Mouse (Mus musculus) forebrain, embryonic 15.5 days (tissue): Measurements from ENCODE around the gene Csmd2. TPM values are rescaled to one million over a fixed set of nuclear protein-coding genes. Genes with fewer than 3 reads are reported as not detected.
"Not testable (repeated sequence)": the region's sequence is repeated elsewhere in the genome, so short reads cannot be mapped to it uniquely, and the experiment has no call there.

Source experiments
- ATAC-seq: fragments of 200-750 bp; cut with Nextera tagmentation; replicated peaks from 2 replicates; pipeline ENCODE4 v1.8.0; 2017; ENCODE audit warnings: mild to moderate bottlenecking, moderate TSS enrichment, moderate library complexity
- H3K27ac ChIP-seq: fragments of 300-500 bp; sonication (generic); replicated peaks from 2 replicates; pipeline ENCODE4 v1.5.1; 2015; ENCODE audit warnings: mild to moderate bottlenecking, inconsistent platforms
- H3K27me3 ChIP-seq: fragments of 300-500 bp; sonication (generic); 2 replicates; pipeline ENCODE4 v1.6.1; 2015; ENCODE audit warnings: inconsistent platforms
- H3K36me3 ChIP-seq: fragments of 300-500 bp; sonication (generic); 2 replicates; pipeline ENCODE4 v1.6.1; 2015; ENCODE audit warnings: mild to moderate bottlenecking, inconsistent platforms
- H3K4me1 ChIP-seq: fragments of 300-500 bp; sonication (generic); 2 replicates; pipeline ENCODE4 v1.6.1; 2015; ENCODE audit warnings: inconsistent platforms
- H3K4me2 ChIP-seq: fragments of 300-500 bp; sonication (generic); replicated peaks from 2 replicates; pipeline ENCODE4 v1.6.1; 2015; ENCODE audit warnings: mild to moderate bottlenecking, inconsistent platforms
- H3K4me3 ChIP-seq: fragments of 300-500 bp; sonication (generic); 2 replicates; pipeline ENCODE4 v1.5.1; 2015; ENCODE audit warnings: mild to moderate bottlenecking, inconsistent platforms
- H3K9ac ChIP-seq: fragments of 300-500 bp; sonication (generic); replicated peaks from 2 replicates; pipeline ENCODE4 v1.6.1; 2015; ENCODE audit warnings: mild to moderate bottlenecking, inconsistent platforms
- H3K9me3 ChIP-seq: fragments of 300-500 bp; sonication (generic); 2 replicates; pipeline ENCODE4 v1.6.1; 2016; ENCODE audit warnings: inconsistent platforms
- WGBS: fragments of 180-500 bp; shearing (Covaris S2); methylation state at CpG from one replicate; pipeline ENCODE4 v1.1.7; 2015; ENCODE audit warnings: mixed read lengths; 5-methylcytosine and 5-hydroxymethylcytosine counted together
- polyA plus RNA-seq: library from polyadenylated mRNA; unstranded; fragments of >200 nt; fragmentation: Nextera tagmentation; extraction: Ambion mirVana; gene quantifications from 2 replicates; pipeline ENCODE4 v1.2.1, GENCODE M21; 2015

Gene Csmd2
- polyA plus RNA-seq, 1 experiment from 2014 or later, result 9.0 TPM

DNA sequence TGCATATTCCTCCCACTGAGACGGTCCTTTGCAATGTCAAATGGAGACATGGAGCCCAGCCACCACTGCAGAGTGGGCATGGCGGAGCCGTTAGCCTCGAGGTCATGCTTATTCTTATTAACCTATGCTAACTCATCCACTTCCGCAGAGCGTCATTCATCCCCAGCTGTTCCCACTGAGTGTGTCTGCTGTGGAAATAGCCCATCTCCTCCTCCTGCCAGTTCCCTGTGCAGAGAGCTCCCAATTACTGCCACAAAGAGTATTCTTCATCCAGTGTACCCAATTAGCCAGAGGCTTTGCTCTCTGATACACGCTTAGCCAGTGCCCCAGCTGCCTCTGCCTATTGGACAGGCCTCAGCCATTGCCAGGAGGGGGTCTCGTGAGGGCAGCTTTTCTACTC lies 504.4 kb downstream of the Csmd2 start:
- Histone ChIP-seq H3K4me3 (no peak overlapping the region), H3K4me1 (peaks cover 9% of the 10 kb centered on the region; the same call in 1 of the 2 replicates), H3K9me3 (no peaks in the 10 kb centered on the region), H3K36me3 (peaks cover 11% of the 10 kb centered on the region; the same call in 1 of the 2 replicates), H3K9ac (no peak overlapping the region), H3K4me2 (no peak overlapping the region), H3K27ac (peak overlapping the region; percentile 38; the same call in 1 of the 2 replicates), H3K27me3 (no peaks in the 10 kb centered on the region)
- WGBS, result 22% methylated on average over 8 of the region's 8 CpGs
- ATAC-seq, result peak; percentile 67

DNA sequence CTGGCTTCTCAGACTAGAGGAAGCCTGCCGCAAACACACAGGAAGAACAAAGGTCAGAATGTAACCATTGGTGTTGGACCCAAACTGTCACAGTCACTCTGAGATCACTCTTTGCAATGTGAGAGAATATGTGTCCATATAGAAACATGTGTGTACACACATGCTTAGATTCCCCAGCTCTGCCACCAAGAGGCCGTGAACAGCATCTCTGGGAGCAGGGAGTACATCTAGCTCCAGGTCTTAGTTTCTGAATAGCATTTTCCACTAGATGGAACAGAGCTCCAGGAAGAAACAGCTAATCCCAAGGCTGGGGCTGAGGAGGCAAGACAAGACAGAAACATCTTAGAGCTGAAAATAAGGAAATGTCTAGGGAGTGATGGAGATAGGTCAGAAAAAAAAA lies 512.3 kb downstream of the Csmd2 start:
- peaks cover 2% of the 10 kb centered on the region; the same call in 1 of the 2 replicates for H3K36me3 ChIP-seq
- no peaks in the 10 kb centered on the region for H3K9me3 ChIP-seq
- H3K4me1 ChIP-seq, result no peaks in the 10 kb centered on the region
- no peak overlapping the region for H3K9ac ChIP-seq
- no peak overlapping the region for H3K4me3 ChIP-seq
- no peak for ATAC-seq
- 81% methylated on average over 2 of the region's 2 CpGs for WGBS
- no peak overlapping the region for H3K27ac ChIP-seq
- H3K4me2 ChIP-seq, result no peak overlapping the region
- H3K27me3 ChIP-seq, result no peaks in the 10 kb centered on the region

DNA sequence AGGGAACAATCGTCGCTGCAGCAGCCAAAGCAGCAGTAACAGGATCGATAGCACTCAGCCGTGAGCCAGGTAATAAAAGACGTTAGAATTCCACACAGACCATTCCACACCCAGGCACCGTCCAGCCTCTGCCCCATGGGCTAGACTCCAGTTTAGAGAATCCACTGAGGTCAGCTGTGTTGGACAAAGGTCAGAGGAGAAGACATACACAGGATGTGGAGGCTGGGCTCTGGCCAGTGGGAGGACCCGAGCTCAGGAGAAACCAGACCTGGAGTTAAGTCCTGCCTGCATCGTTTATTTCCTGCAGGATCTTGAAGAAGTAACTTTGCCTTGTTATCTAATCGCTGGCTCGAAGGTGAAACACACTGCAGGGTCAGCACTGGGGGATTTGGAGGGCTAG lies 519.2 kb downstream of the Csmd2 start:
- ATAC-seq, result no peak
- WGBS, result 74% methylated on average over 10 of the region's 10 CpGs
- Histone ChIP-seq H3K9me3 (no peaks in the 10 kb centered on the region), H3K27ac (no peak overlapping the region), H3K36me3 (no peaks in the 10 kb centered on the region; the same call in 1 of the 2 replicates), H3K4me2 (no peak overlapping the region), H3K27me3 (no peaks in the 10 kb centered on the region), H3K4me3 (no peak overlapping the region), H3K9ac (no peak overlapping the region), H3K4me1 (no peaks in the 10 kb centered on the region)

DNA sequence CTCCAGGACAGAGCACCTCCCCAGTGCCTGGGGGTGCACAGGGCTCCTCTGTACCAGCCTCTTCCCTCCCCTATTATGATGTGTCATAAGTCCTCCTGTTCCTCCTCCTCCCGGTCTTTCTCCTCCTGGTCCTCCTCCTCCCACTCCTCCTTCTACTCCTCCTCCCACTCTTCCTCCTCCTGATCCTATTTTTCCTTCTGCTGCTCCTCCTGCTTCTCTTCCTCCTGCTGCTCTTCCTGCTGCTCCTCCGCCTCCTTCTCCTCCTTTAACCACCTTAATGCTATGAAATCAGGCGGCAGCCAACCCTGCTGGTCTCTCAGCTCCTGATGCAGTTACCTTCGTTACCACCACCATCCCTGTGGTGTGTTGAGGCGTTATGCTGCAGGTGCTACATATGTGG lies 522.2 kb downstream of the Csmd2 start:
- H3K9me3 ChIP-seq, result no peaks in the 10 kb centered on the region
- no peak overlapping the region for H3K4me3 ChIP-seq
- no peaks in the 10 kb centered on the region for H3K4me1 ChIP-seq
- H3K36me3 ChIP-seq, result peaks cover 3% of the 10 kb centered on the region
- no peak overlapping the region for H3K27ac ChIP-seq
- ATAC-seq, result no peak
- WGBS, result 81% methylated on average over 5 of the region's 5 CpGs
- H3K4me2 ChIP-seq, result no peak overlapping the region
- H3K9ac ChIP-seq, result no peak overlapping the region
- no peaks in the 10 kb centered on the region for H3K27me3 ChIP-seq

DNA sequence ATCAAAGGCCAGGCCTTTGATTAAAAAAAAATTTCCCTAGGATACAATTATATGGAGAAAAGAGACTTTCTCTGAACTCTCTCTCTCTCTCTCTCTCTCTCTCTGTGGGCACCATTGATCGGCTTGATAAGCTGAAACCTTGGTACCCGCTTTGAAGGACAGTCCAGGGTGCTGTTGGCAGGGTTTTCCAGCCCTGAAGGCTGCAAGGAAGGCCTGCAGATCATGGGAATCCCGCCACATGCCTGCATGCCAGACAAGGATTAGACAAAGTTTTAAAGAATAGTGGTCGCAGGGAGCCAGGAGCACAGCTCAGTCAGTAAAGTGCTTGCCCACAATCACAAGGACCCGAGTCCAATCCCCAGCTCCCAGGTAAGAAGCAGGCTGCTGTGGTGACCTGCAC lies 526.8 kb downstream of the Csmd2 start:
- Histone ChIP-seq H3K9me3 (no peaks in the 10 kb centered on the region), H3K9ac (no peak overlapping the region), H3K27ac (no peak overlapping the region), H3K4me3 (no peak overlapping the region), H3K27me3 (no peaks in the 10 kb centered on the region), H3K4me1 (no peaks in the 10 kb centered on the region), H3K4me2 (no peak overlapping the region), H3K36me3 (peaks cover 5% of the 10 kb centered on the region)
- WGBS, result 68% methylated on average over 5 of the region's 5 CpGs
- ATAC-seq, result no peak

DNA sequence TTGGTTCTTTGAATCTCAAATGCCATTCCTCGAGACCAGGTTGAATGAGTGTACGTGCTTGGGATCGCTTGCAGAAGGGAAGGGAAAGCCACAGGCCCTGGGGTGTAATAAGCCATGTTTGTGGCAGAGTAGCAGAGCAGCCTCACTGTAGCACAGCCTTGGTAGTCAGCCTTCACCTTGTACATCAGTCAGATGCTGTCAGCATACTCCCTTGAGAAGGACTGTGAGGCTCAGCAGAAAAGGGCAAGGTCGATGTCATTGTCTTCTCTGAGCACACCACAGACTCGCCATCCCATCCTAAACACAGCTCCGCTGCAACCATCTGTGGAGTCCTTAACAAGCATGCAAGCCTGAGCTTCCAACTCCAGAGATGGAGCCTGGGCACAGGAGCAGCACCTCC lies 533.6 kb downstream of the Csmd2 start:
- Histone ChIP-seq H3K27me3 (no peaks in the 10 kb centered on the region), H3K4me3 (no peak overlapping the region), H3K9ac (no peak overlapping the region), H3K4me1 (no peaks in the 10 kb centered on the region), H3K27ac (no peak overlapping the region), H3K9me3 (no peaks in the 10 kb centered on the region), H3K4me2 (no peak overlapping the region), H3K36me3 (peaks cover 2% of the 10 kb centered on the region; the same call in 1 of the 2 replicates)
- WGBS, result 92% methylated on average over 6 of the region's 6 CpGs
- ATAC-seq, result no peak

DNA sequence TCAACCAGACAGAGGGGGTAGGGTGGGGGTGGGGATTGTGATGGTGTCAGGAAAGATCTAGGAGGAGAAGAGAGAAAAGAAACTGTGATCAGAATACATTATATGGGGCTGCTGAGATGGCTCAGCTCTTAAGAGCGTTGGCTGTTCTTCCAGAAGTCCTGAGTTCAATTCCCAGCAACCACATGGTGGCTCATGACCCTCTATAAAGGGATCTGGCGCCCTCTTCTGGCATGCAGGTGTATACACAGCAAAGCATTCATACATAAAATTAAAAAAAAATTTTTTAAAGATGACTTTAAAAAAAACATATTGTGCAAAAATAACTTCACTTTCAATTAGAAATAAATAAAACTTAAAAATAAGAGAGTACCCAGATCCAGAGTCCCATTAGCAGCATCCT lies 555.7 kb downstream of the Csmd2 start:
- no peaks in the 10 kb centered on the region for H3K4me1 ChIP-seq
- WGBS, result 21% methylated on average over 2 of the region's 2 CpGs
- no peaks in the 10 kb centered on the region for H3K27me3 ChIP-seq
- no peak for ATAC-seq
- H3K36me3 ChIP-seq, result peaks cover 4% of the 10 kb centered on the region; the same call in 1 of the 2 replicates
- H3K27ac ChIP-seq, result no peak overlapping the region
- H3K4me3 ChIP-seq, result no peak overlapping the region
- H3K9ac ChIP-seq, result no peak overlapping the region
- H3K9me3 ChIP-seq, result no peaks in the 10 kb centered on the region
- no peak overlapping the region for H3K4me2 ChIP-seq

DNA sequence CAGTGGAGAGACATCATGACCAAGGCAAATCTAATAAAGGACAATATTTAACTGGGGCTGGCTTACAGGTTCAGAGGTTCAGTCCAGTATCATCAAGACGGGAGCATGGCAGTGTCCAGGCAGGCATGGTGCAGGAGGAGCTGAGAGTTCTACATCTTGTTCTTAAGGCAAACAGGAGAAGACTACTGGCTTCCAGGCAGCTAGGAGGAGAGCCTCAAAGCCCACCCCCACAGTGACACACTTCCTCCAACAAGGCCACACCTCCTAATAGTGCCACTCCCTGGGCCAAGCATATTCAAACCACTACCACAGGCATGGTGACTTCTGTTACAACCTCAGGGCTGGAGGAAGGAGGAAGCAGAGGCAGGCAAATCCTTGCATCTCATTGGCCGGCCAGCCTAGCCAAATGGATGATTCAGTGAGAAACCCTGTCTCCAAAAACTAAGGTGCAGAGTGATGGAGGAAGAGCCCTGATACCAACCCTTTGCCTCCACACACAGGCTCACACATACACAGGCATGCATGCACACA lies 556.4 kb downstream of the Csmd2 start:
- not testable (repeated sequence) for H3K9me3 ChIP-seq
- WGBS, result 89% methylated on average over 2 of the region's 2 CpGs

DNA sequence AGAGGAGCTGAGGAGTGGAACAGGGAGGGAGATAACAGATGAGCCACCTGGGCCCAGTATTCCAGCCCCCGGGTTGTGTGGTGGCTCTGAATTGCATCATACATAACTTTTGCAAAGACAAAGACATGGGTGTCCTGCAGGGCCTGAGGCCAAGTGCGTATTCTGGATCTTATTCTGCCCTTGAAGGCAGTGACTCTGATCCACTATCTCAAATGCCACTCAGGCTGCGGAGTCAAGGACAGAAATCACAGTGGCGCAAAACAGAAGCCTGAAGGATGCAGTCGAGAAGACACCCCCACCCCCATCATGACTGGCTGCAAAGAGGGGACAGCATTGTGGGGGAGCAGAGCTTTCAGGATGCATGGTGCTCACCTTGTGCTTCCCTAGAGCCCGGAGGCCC lies 563.1 kb downstream of the Csmd2 start:
- Histone ChIP-seq H3K27me3 (no peaks in the 10 kb centered on the region), H3K4me2 (no peak overlapping the region), H3K4me1 (no peaks in the 10 kb centered on the region), H3K36me3 (peaks cover 16% of the 10 kb centered on the region; the same call in 1 of the 2 replicates), H3K27ac (no peak overlapping the region), H3K9ac (no peak overlapping the region), H3K4me3 (no peak overlapping the region), H3K9me3 (no peaks in the 10 kb centered on the region)
- ATAC-seq, result no peak
- 91% methylated on average over 6 of the region's 6 CpGs for WGBS

More for the DNA sequence above, 556.4 kb downstream of the Csmd2 start:
- H3K36me3 ChIP-seq, H3K4me2 ChIP-seq, H3K9ac ChIP-seq, H3K4me3 ChIP-seq, H3K27me3 ChIP-seq, H3K4me1 ChIP-seq, H3K27ac ChIP-seq, ATAC-seq: not testable (repeated sequence)

DNA sequence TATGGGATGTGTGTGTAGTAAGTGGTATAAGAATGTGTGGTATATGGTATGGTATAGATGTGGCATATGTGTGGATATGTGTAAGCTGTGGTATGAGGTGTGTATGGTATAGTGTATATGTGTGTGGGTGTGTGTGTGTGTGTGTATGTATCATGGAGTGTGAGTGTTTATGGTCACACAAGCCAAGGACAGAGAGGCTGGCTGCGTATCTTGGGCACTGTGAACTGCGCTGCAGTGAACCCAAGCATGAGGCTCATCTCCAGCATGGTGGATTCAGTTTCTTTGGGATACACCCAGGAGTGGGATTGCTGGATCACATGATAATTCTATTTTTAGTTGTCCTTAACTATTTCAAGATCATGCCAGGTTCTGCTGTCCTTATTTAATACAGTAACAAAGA lies 566.5 kb downstream of the Csmd2 start:
- Histone ChIP-seq H3K4me1 (no peaks in the 10 kb centered on the region), H3K9ac (no peak overlapping the region), H3K27me3 (no peaks in the 10 kb centered on the region), H3K36me3 (peaks cover 21% of the 10 kb centered on the region; the same call in 1 of the 2 replicates), H3K4me3 (no peak overlapping the region), H3K9me3 (no peaks in the 10 kb centered on the region), H3K27ac (no peak overlapping the region), H3K4me2 (no peak overlapping the region)
- 94% methylated on average over 2 of the region's 2 CpGs for WGBS
- no peak for ATAC-seq

DNA sequence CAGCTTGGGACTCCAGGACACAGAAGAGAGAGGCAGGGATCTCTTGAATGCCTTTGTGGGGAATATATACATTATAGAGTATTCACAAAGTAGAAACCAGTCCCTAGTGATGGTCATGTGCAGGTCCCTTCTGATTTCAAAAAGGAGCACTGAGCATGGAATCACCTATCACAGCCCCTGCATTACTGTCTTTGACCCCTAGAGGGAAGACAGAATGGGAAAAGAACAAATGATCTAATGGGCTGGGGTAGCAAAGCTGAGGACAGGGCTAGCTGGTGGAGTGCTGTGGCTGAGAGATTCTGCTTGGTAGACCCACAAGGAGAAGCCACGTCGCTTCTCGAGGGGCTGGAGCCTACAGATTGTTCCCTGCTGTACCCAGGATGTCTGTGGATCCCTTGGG lies 572.7 kb downstream of the Csmd2 start:
- no peak for ATAC-seq
- H3K9ac ChIP-seq, result no peak overlapping the region
- no peak overlapping the region for H3K4me3 ChIP-seq
- H3K4me2 ChIP-seq, result no peak overlapping the region
- peaks cover 9% of the 10 kb centered on the region; the same call in 1 of the 2 replicates for H3K36me3 ChIP-seq
- no peaks in the 10 kb centered on the region for H3K4me1 ChIP-seq
- H3K27ac ChIP-seq, result no peak overlapping the region
- WGBS, result 92% methylated on average over 3 of the region's 3 CpGs
- no peaks in the 10 kb centered on the region for H3K27me3 ChIP-seq
- no peaks in the 10 kb centered on the region for H3K9me3 ChIP-seq

DNA sequence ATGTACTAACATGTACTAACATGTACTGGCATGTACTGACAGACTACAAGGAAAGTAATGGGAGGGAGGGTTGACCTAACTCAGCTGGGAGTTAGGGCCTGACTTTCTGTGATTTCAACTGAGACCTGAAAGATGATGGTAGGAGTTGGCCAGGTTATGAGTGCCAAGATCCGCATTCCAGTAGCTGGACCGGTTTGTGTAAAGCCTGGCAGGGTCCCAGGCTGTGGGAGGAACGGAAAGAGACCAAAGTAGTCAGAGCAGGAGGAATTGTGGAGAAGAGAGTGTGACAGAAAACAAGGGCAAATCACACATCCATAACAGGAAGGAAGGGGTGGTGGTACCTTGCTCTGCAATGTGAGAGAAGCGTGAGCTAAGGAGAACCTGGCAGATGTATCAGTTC lies 588.2 kb downstream of the Csmd2 start:
- no peak overlapping the region for H3K4me3 ChIP-seq
- H3K27me3 ChIP-seq, result no peaks in the 10 kb centered on the region
- no peak for ATAC-seq
- no peak overlapping the region for H3K27ac ChIP-seq
- no peaks in the 10 kb centered on the region for H3K4me1 ChIP-seq
- no peak overlapping the region for H3K9ac ChIP-seq
- 93% methylated on average over 4 of the region's 4 CpGs for WGBS
- no peak overlapping the region for H3K4me2 ChIP-seq
- peaks cover 7% of the 10 kb centered on the region; the same call in 1 of the 2 replicates for H3K9me3 ChIP-seq
- H3K36me3 ChIP-seq, result peaks cover 20% of the 10 kb centered on the region

DNA sequence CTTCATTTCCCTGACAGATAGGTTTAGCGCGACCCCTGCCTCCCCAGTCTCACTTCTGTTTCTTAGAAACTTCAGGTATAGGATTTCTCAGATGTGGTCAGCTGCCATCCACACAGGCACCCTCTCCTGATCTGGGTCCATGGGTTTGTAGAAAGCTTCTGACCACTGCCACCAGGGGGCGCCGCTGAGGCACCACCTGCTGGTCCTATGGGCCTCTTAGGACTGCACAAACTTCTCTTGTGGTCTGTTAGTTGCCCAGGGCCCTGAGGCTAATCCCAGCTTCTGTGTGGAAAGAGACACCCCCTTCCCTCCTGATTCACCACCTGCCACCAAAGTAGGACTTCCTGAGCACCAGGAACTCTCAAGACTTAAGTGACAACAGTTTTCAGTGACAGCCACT lies 591.5 kb downstream of the Csmd2 start:
- Histone ChIP-seq H3K36me3 (peaks cover 52% of the 10 kb centered on the region), H3K9me3 (peaks cover 37% of the 10 kb centered on the region), H3K27ac (no peak overlapping the region), H3K9ac (no peak overlapping the region), H3K4me1 (no peaks in the 10 kb centered on the region), H3K4me3 (no peak overlapping the region), H3K4me2 (no peak overlapping the region), H3K27me3 (no peaks in the 10 kb centered on the region)
- no peak for ATAC-seq
- WGBS, result 62% methylated on average over 4 of the region's 4 CpGs
